Mouse (Mus musculus): Measurements from ENCODE around the gene Arv1. TPM values are rescaled to one million over a fixed set of nuclear protein-coding genes. Genes with fewer than 3 reads are reported as not detected.

Arv1 gene
- polyA plus RNA-seq (2012; rRNA removed), result 40.6 and 41.9 TPM in 2 replicates

GRCm38 (mm10) chr8:124721862-124722515 is at the start of gene Arv1, which contains the start of gene Ttc13:
Arv1 (plus strand) TSS chr8:124722139.
Ttc13 (minus strand) TSS chr8:124721983.

GRCm38 (mm10) chr8:124751709-124752173 is 29.8 kb downstream of the Arv1 start, which contains the start of gene Fam89a:
Fam89a (minus strand) TSS chr8:124751832.

Other genes with a start within 250 kb of the Arv1 start
- gene Cog2, start 201.4 kb upstream of the Arv1 start, polyA plus RNA-seq (2012; rRNA removed), result 33.3 and 33.5 TPM in 2 replicates
- 0.11 and 0.75 TPM in 2 replicates for gene Agt, start 152.4 kb upstream of the Arv1 start, polyA plus RNA-seq (2012; rRNA removed)
- gene Capn9, start 146.0 kb upstream of the Arv1 start, polyA plus RNA-seq (2012; rRNA removed), result 0.05 TPM in 1 of 2 replicates, not detected in the other
- gene 2310022B05Rik, start 58.8 kb upstream of the Arv1 start, polyA plus RNA-seq (2012; rRNA removed), result 62.7 and 64.4 TPM in 2 replicates
- 54.3 and 60.8 TPM in 2 replicates for gene Ttc13, start 156 bp upstream of the Arv1 start, polyA plus RNA-seq (2012; rRNA removed)
- gene Fam89a, start 29.7 kb downstream of the Arv1 start, polyA plus RNA-seq (2012; rRNA removed), result 0.47 and 1.9 TPM in 2 replicates
- 42.7 and 45.8 TPM in 2 replicates for gene Trim67, start 71.0 kb downstream of the Arv1 start, polyA plus RNA-seq (2012; rRNA removed)
- 86.4 and 93.1 TPM in 2 replicates for gene Gnpat, start 140.9 kb downstream of the Arv1 start, polyA plus RNA-seq (2012; rRNA removed)
- 24.1 and 26.0 TPM in 2 replicates for gene 2810004N23Rik, start 141.0 kb downstream of the Arv1 start, polyA plus RNA-seq (2012; rRNA removed)
- 11.2 and 11.8 TPM in 2 replicates for gene Exoc8, start 175.6 kb downstream of the Arv1 start, polyA plus RNA-seq (2012; rRNA removed)
- gene Sprtn, start 175.7 kb downstream of the Arv1 start, polyA plus RNA-seq (2012; rRNA removed), result 19.4 and 20.4 TPM in 2 replicates
- 47.1 and 54.1 TPM in 2 replicates for gene Egln1, start 227.2 kb downstream of the Arv1 start, polyA plus RNA-seq (2012; rRNA removed)